Mouse (Mus musculus): ENCODE results near the gene 4921539E11Rik.

DNA sequence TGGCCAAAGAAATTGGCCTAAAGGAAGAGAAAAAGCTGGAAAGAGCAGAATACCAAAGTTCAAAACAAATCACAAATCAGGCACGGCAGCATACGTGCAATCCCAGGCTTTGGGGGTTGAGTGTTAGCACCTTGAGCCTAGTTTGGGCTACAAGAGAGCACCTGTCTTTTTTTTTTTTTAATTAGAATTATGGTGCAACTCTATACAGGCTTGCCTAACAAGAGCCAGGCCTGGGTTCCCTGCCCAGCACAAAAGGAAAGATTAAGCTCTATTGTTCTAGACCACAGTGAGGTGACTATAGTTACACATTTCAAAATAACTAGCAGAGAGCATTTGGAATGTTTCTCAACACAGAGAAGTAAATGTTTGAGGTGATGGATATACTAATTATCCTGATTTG, 42.9 kb downstream of the 4921539E11Rik start:
- TF ChIP-seq CTCF (IDR thresholded peaks at IDR 0.05; ENCODE audit: control insufficient read depth, insufficient read depth, low read length) (no peak), POLR2A (IDR thresholded peaks at IDR 0.05; ENCODE audit: borderline replicate concordance, control insufficient read depth, low read depth, low read length) (no peak)
